Mouse (Mus musculus) gastrocnemius, postnatal 36 days (tissue): ENCODE results near the gene Oxnad1. TPM values are rescaled to one million over a fixed set of nuclear protein-coding genes. Genes with fewer than 3 reads are reported as not detected.
"Not testable (repeated sequence)": the region's sequence is repeated elsewhere in the genome, so short reads cannot be mapped to it uniquely, and the experiment has no call there.

ENCODE experiments used
- DNase-seq, 2 experiments: peaks; one replicate each; pipeline ENCODE4 v3.0.0; 2022
- intact Hi-C: fragments of 180-260 bp; cut with DNase I; formaldehyde crosslinking; loops from one replicate; pipeline ENCODE4 v1.15.1; 2025
- total RNA-seq, 2 experiments: library from RNA; stranded (reverse); gene quantifications; 2 replicates each; pipeline ENCODE4 v1.2.3; 2021

Gene Oxnad1
- total RNA-seq, 2 experiments from 2014 or later: 20.3 to 23.7 TPM

DNA sequence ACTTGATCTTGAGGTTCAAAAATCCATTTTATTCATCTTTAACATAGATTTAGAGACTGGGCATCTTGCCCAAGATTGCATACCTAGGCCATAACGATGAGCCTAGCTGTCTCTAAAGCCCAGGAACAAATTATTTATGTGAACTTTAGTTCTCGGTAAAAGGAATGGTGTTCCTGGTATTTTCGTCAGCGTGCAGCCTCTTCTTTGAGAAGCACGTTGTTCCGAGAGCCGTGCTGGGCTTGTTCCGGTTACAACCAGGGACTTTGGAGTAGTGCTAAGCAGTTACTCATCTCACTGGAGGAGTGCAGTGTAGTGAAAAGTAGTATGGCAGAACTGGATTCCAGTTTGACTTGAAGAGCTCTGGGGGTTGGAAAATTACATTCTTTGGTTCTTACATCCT lies 1.1 kb downstream of the Oxnad1 start:
- no peak for DNase-seq
- intact Hi-C loops: no loop called here

DNA sequence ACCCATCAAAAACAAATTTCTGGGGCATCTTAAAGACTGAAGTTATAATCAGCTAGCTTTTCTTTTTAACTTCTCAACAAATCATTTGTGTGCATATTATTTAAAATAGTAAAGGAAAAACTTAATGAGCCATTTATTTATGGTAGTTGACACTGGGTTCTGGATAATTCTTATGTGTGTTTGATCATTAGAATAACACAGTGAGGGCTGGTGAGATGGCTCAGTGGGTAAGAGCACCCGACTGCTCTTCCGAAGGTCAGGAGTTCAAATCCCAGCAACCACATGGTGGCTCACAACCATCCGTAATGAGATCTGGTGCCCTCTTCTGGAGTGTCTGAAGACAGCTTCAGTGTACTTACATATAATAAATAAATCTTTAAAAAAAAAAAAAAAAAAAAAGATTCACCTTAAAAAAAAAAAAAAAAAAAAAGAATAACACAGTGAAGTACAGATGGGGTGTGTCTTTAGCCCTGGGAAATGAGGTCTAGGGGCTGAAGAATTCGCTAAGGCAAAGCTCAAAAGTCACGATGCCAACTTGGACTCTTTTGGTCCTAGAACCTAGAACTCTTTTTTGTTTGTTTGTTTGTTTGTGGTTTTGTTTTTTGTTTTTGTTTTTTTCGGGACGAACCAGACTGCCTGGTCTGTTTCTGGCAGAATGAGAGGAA lies 2.5 kb downstream of the Oxnad1 start:
- DNase-seq, intact Hi-C loops: not testable (repeated sequence)

DNA sequence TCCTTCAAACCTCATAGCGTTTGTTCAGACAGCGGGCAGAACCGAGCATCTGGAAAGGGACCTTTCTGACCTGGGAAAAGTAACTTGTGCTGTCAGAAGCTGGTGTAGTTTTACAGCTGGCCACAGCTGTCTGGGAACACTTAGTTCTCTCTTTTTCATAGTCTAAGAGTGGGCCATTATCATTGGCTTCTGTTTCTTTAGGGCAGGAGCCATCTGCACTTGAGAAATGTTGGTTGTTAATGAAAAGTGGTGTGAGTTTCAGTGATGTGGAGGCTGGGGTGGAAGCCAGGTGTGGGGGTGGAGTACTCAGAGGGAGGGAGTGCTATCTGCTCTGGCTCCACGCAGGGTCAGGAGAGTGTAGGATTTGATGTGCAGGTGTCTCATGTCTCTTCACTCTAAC lies 6.0 kb downstream of the Oxnad1 start:
- intact Hi-C loops: no loop called here
- no peak for DNase-seq

DNA sequence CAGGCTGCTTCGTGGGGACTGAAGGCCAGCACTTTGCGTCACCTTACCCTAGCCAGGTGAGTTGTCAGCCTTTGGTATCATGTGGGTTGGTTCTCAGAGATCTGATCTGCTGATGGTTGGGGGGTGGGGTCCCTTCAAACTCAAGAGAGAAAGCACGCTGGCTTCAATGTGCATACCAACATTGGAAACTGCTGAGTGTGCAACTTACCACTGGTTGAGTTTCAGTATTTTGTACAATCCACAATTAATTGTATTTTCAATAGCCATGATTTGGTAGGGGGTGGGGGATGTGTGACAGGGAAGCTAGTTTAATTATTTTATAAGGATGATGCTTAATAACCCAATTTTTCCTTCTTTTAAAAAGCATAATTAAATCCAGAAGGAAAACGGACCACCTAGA lies 6.5 kb downstream of the Oxnad1 start:
- no peak for DNase-seq
- intact Hi-C loops: no loop called here

DNA sequence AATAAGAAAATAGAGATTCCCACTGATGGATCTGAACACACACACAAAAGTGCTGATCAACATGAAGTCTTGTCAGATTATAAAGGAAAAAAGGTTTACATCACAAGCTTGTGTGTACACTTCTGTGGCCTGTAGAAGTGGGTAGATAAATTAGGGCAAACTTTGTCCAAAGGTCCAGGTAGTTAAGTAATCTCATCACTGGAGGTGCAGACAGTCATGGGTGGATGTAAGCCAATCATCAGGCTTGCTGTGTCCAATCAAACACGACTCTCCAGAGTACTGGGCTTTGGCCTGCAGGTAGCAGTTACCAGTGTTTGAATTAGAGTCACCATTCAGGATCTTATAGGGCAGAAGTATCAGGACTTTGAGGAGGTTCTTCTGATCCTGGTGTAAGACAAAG lies 7.8 kb downstream of the Oxnad1 start:
- no peak for DNase-seq
- intact Hi-C loops: no loop called here

DNA sequence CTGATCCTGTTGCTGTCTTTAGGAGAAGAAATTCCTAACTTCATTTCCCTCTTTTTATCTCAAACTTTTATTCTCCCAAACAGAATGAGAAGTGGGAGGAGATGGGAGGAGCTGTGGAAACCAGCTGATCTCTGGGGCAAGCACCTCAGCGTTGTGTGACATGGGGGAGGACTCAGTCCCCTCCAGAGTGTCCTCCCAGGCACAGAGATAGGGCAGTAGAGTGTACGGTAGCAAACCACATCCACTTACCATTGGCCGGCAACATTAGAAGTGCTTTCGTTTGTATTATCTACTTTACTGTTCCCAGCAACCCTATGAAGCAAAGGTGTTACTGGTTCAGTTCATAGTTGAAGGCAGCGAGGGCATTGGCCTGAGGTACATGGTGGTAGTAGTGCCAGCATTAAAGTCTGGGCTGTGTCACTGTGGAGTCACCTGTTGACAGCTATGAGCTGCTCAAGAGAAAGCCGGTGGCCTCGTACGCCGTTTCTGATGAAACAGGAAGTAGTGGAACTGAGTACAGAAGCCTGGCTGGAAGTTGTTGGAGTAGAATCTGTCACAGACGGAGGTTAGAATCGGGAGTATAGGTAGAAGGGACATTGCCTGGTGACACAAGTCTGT lies 8.4 kb downstream of the Oxnad1 start:
- intact Hi-C loops: no loop called here

DNA sequence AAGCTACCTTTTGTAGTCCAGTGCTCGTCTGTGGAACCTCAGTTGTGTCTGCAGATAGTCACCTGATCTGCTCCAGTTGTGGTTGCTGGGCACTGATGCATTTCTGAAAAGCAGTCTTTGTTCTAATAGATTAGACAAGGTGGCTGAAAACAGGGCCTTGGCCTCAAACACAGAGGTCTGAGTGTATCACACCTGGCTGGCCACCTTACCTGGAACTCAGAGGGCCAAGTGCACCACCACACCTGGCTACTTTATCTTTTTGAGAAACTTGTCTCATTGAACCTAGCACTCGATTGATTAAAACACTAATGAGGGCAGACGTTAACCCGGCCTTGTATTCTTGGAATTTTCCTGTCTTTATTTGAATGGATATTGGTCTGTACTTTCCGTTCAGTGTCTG lies 10.5 kb downstream of the Oxnad1 start:
- intact Hi-C loops: no loop called here
- no peak for DNase-seq

More for the DNA sequence above, 8.4 kb downstream of the Oxnad1 start:
- no peak for DNase-seq

DNA sequence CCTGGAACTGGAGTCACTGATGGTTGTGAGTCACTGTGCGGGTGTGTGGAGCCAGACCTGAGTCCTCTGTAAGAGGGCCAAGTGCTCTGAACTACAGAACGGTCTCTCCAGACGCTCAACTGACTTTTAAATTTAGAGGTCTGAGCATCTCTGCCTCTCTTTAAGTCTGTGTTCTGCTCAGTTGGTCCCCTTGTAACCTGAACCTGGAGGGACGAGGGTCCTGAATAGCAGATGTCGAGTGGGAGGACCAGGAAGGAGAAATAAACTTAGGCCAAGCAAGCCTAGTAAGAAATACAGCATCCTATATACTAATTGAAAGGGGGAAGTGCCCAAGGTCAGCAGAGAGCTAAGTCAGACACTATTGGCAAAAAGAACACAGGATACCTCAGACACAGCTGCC lies 11.6 kb downstream of the Oxnad1 start:
- DNase-seq: no peak
- intact Hi-C loops: no loop called here

DNA sequence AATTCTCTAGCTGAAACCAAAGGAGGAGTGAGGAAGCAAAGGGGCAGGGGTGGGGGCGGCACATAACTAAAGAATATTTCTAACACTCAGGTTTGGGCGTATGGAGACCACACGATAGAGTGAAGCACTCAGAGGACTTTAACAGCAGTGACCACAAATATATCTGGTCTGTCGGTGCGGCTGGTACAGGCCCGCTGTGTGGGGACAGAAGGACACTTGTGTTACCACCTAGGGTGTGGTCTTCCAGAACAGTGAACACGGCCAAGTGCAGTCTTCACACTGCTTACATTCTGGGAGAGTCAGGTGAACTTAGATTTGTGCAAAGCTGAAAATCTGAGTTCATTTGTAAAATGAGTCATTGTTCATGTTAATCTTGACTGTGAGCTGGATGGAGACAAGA lies 12.5 kb downstream of the Oxnad1 start:
- no peak for DNase-seq
- intact Hi-C loops: no loop called here

DNA sequence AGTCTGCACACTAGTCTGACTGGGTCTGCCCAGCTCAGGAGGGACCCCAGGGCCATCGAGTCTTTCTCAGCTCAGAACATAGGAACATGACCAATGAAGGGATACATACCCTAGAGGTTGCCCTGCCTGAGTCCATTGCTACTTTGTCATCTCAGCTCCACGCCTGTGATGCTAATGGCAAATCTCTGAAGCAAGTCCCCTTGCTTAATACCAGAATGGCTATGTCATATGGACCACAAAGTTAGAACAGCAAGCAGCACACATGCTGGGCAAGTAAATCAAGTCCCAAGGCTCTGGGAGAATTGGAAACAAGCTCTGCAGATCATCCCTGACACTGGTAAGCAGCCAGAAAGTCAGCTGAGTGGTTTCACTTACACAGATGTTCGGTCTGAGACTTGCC lies 13.8 kb downstream of the Oxnad1 start:
- intact Hi-C loops: no loop called here
- no peak for DNase-seq

DNA sequence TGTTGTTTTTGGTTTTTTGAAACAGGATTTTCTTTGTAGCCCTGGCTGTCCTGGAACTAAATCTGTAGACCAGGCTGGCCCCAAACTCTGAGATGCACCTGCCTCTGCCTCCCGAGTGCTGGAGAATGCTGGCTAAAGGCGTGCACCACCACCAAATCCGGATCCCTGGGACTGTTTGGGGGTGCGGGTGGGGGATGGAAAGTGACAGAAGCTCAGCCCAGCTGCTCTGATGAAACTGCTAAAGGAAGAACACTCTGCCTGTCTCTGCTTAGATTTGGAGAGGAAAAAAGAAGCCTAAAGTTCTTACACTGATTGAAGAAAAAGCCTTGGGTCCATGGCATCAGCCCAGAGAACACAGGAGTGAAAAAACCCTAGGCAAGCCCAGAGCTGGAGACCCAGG lies 18.4 kb downstream of the Oxnad1 start:
- intact Hi-C loops: no loop called here
- no peak for DNase-seq

DNA sequence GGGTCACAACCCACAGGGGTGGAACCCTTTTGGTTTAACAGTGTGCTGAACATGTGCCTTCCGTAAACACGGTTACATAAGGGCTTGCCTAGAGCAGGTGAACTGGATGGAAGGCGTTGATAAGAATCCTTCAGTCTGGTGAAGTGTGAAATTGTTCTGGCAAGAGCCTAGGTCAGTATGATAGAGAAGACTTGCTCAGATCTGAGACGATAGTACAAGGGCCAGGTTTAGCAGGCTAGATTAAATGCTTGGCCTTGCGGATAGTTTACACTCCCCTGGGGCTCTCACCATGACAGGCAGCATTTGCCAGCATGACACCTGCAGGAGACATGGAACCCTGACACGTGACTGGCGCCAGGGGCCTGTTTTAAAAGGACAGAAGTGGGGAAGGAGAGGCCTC lies 20.5 kb downstream of the Oxnad1 start:
- intact Hi-C loops: no loop called here
- no peak for DNase-seq

DNA sequence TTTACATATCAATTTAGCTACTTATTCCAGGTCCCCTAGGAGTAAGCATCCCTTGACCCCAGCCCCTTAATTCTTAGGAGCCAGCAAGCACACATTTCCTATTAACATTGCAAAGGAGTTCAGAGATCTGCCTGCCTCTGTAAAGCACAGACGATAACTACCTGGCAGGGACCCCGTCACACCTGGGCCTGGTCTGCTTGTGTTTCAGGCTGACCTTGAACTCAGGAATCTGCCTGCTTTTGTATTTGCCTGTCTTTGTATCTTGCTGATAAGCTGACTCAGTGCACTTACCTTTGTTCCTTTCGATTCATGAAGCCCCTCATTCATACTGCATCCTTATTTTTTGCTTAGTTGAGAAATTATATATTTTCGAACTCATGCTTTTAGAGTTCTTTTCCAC lies 21.7 kb downstream of the Oxnad1 start:
- intact Hi-C loops: no loop called here
- no peak for DNase-seq

DNA sequence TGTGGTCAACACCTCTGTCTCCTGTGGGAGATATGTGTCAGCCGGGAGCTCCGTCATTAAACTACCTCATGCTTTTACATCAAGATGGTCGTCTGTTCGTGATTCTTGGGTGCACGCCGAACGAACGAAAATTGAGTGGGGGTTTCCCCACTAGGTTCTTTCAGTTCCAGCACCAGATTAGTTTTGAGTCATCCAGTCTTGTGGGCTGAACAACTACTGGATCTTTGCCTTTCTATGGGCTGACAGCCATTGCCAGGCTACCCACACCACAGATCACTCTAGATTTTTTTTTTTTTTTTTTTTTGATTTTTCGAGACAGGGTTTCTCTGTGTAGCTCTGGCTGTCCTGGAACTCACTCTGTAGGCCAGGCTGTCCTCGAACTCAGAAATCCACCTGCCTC lies 26.9 kb downstream of the Oxnad1 start:
- DNase-seq, intact Hi-C loops: not testable (repeated sequence)

DNA sequence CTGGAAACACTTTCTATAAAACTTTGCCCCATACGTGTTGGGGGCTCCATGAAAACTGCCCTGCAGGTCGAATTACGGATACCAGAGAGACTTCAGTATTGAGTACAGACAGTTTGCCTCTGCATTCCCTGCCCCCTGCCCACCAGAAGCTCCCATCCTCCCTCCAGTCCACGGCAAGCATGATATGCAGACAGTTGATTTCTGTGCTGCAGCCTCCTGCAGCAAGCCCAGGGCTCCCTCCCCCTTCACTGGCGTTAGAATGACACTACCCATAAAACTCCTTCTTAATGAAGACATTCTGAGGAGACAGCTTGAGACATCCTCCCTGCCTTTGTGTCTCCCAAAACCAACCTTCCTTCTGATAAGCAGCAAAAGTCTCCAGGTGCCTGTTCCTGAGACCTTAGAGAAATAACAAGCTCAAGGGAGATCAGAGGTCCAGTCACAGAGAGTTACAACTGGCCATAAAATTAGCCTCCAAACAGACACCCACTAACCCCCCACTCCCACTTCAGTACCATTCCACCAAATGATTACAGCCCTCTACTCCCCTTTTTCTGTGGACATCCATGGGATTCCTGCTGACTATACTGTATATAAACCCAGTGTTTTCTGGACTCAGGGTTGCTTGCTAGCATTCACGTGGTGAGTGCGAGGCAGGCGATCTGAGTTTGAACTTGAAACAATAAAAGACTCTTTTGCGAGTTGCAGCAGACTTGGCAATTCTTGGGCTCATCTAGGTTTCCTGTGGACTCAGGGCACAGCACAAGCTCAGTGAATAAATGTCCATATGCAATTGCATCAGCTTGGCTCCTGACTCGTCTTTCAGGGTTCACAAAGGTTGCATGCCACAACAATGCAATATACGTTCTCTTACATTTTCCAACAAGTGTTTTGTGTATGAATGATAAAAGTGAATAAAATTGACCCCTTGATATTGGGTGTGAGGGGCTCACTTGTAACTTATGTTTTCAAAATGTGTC lies 36.1 kb downstream of the Oxnad1 start:
- intact Hi-C loops: no loop called here
- DNase-seq: no peak

DNA sequence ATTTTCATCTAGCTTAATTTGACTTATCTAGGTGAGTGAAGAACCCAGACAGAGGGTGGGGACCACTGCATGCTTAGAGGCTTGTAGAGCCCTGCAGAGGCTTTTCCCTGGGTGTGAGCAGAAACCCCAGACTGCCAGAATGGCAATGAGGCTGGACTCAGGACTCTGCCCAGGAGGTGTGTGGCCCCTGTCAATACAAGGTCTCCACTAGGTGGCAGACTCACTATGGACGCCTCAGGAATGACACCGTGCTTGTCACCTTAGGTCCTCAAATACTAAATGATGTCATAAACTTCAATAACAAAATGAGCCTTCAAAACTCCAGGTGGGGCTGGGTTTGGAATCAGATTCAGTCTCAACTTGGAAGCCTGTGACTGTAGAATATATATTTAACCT lies 36.7 kb downstream of the Oxnad1 start:
- intact Hi-C loops: no loop called here
- no peak for DNase-seq

DNA sequence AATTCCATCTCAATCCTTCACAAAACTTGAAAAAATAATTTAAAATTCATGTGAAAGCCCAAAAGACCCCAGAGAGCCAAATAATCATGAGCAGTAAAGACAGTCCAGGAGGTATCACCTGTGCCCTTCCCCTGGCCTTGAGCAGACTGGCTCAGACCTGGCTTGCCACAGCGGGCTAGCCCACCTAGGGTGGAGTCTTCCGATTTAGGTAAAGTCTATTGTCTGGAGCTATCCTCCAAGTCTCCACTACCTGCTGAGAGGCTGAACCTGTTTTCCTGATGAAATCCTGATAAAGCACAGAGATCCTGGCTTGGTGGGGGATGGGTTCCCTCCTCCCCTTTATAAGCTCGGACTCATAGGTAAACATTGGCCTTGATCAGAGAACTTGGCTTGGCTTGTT lies 39.1 kb downstream of the Oxnad1 start:
- DNase-seq: no peak
- intact Hi-C loops: no loop called here

DNA sequence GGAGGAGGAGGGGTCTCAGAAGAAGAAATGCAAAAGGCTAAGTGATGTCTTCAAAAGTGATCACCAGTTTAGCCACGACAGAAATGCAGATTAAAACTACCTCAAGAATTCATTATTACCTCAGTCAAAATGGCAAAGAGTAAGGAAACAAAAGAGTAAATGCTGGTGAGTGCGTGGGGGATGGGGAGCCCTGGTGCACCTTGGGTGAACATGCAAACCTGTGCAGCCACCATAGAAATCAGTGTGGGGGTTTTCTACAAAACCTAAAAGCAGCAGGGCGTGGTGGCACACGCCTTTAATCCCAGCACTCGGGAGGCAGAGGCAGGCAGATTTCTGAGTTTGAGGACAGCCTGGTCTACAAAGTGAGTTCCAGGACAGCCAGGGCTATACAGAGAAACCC lies 40.1 kb downstream of the Oxnad1 start:
- intact Hi-C loops: not testable (repeated sequence)

DNA sequence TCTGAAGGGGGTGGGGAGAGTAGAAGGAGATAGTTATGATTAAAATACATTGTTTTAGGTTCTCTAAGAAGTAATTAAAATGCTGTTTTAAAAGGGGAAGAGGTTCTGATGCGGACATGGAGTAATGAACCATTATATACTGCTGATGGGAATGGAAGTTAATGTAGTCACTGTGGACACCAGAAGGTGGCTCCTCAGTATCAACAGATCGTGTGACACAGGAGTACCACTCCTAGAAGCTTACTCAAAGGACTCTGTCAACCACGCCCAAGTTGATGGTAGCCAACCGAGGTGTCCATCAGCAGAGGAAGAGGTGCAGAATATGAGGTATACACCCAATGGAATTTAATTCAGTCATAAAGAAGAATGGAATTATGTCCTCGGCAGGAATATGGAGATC lies 43.2 kb downstream of the Oxnad1 start:
- intact Hi-C loops: no loop called here
- DNase-seq: no peak

More for the DNA sequence above, 40.1 kb downstream of the Oxnad1 start:
- DNase-seq: not testable (repeated sequence)

DNA sequence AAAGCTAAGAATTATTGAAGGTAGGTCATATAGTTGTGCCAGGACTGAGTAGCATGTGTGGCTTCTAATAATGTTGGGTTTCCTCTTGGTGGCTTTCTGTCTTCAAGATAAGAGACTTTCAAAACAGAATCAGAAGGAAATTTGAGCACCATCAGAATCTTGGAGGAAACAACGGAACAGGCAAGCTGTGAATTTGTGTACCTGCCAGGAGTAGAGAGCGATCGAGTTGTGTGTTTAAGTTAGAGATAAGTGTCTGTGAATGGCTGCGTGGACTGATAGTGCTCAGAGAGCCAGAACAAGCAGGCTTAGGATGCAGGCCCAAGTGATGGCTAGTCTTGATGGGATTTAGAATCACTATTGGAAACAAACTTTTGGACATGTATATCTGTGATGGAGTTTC lies 46.7 kb downstream of the Oxnad1 start:
- no peak for DNase-seq
- intact Hi-C loops: no loop called here

DNA sequence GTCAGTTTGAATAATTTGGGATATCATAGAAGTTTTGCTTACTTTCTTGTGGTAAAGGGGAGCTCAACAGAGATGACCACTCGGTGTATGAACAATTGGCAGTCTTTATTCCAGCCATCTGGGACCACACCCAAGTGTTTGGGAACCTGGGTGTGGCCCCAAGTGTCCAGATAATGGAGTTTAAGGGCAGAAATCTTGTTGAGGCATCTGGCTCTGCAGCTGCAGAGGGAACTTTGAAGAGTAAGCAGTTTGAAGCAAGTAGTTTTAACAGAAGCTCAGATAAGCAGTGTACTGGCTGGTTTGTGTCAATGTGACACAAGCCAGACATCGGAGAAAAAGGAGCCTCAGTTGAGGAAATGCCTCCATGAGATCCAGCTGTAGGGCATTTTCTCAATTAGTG lies 49.1 kb downstream of the Oxnad1 start:
- intact Hi-C loops: no loop called here
- DNase-seq: no peak
